Mouse (Mus musculus) left cerebral cortex, postnatal 14 days (tissue): ENCODE measurements around the gene Kcnj8. TPM values are rescaled to one million over a fixed set of nuclear protein-coding genes. Genes with fewer than 3 reads are reported as not detected.
"Not testable (repeated sequence)": the region's sequence is repeated elsewhere in the genome, so short reads cannot be mapped to it uniquely, and the experiment has no call there.

ENCODE experiments used
- DNase-seq, 2 experiments: peaks; one replicate each; pipeline ENCODE4 v3.0.0; 2021 to 2022; ENCODE audit warnings: low spot score in 2 of 2, mixed read lengths in 1 of 2
- intact Hi-C: fragments of 180-260 bp; cut with DNase I; formaldehyde crosslinking; loops from one replicate; pipeline ENCODE4 v1.15.1; 2025
- total RNA-seq, 2 experiments: library from RNA; stranded (reverse); gene quantifications; 2 replicates each; pipeline ENCODE4 v1.2.3; 2021

The Kcnj8 gene
- total RNA-seq, 2 experiments from 2014 or later, result 3.9 to 4.4 TPM

DNA sequence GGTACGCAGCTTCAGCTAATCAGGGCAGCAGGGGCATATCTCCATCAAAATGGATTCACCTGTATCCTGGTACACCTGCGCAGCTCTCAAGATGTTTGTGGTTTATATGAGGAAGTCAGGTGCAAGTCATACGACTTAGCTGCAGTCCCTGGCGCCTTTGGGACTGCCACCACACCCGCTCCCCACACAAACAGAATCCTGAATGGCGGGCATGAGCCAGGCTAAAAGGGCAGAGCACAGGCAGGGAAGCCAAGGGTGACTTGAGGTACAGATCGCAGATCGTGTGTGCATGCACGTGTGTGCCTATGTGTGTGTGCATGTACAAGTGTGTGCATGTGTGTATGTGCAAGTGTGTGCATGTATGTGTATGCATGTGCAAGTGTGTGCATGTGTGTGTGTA lies 56.0 kb downstream of the Kcnj8 start:
- intact Hi-C loops, result loop anchor here (5.0 kb wide), 2 partner anchors 38 to 153 kb away; no protein-coding TSS in a partner anchor
- DNase-seq, result not testable (repeated sequence)

- intact Hi-C loops, result loop anchor here (5.0 kb wide), 2 partner anchors 38 to 153 kb away; no protein-coding TSS in a partner anchor
Observed at GRCm38 (mm10) chr6:142514912-142515311, 56.5 kb downstream of the Kcnj8 start.

More at GRCm38 (mm10) chr6:142514912-142515311, 56.5 kb downstream of the Kcnj8 start:
- DNase-seq, result peak; percentile 80 to 85

Other genes with a start within 250 kb of the Kcnj8 start
- gene Slco1a5, start 248.6 kb downstream of the Kcnj8 start, total RNA-seq, result not detected
- gene Pyroxd1, start 226.0 kb downstream of the Kcnj8 start, total RNA-seq, result 10 to 100 TPM; 11.0 to 15.8 TPM
- 10 to 100 TPM; 18.6 to 20.2 TPM for gene Recql, start 184.5 kb downstream of the Kcnj8 start, total RNA-seq
- gene Golt1b, start 184.4 kb downstream of the Kcnj8 start, total RNA-seq, result 10 to 100 TPM; 29.0 to 29.5 TPM
- gene Spx, start 158.2 kb downstream of the Kcnj8 start, total RNA-seq, result 1 to 10 TPM in 1 of 2 experiments, under 1 TPM in 1; 0.92 to 2.1 TPM
- gene Gys2, start 98.5 kb downstream of the Kcnj8 start, total RNA-seq, result not detected
- gene Ldhb, start 63.7 kb downstream of the Kcnj8 start, total RNA-seq, result 100 to 1,000 TPM; 689 to 743 TPM
- 1 to 10 TPM; 6.8 to 9.3 TPM for gene Abcc9, start 130.7 kb upstream of the Kcnj8 start, total RNA-seq
- gene Cmas, start 185.1 kb upstream of the Kcnj8 start, total RNA-seq, result 100 to 1,000 TPM; 127 TPM
- under 1 TPM in 1 of 2 experiments, not detected in 1; 0.15 TPM for gene Sult6b2, start 232.9 kb upstream of the Kcnj8 start, total RNA-seq